Mouse (Mus musculus) small intestine, adult 2 months (tissue): ENCODE results near the gene Pyroxd1. TPM values are rescaled to one million over a fixed set of nuclear protein-coding genes. Genes with fewer than 3 reads are reported as not detected.

Experiments used
- H3K27ac ChIP-seq: fragments of 200-500 bp; 2 replicates; pipeline ENCODE4 v1.5.1; 2012; ENCODE audit warnings: low read depth, low read length, control low read depth, inconsistent platforms; ENCODE audit not compliant: insufficient read depth
- H3K27me3 ChIP-seq: fragments of 200-500 bp; 2 replicates; pipeline ENCODE4 v1.6.1; 2012; ENCODE audit warnings: mild to moderate bottlenecking, moderate library complexity, low read length, inconsistent platforms; ENCODE audit not compliant: control insufficient read depth, insufficient read depth
- H3K36me3 ChIP-seq: fragments of 200-500 bp; 2 replicates; pipeline ENCODE4 v1.6.1; 2012; ENCODE audit warnings: mild to moderate bottlenecking, low read length, control low read depth, inconsistent platforms; ENCODE audit not compliant: control insufficient read depth, insufficient read depth
- H3K4me1 ChIP-seq: fragments of 200-500 bp; 2 replicates; pipeline ENCODE4 v1.6.1; 2012; ENCODE audit warnings: low read length, inconsistent platforms, mixed read lengths; ENCODE audit not compliant: control insufficient read depth, insufficient read depth, insufficient read length
- H3K4me3 ChIP-seq: fragments of 200-500 bp; 2 replicates; pipeline ENCODE4 v1.5.1; 2012; ENCODE audit warnings: low read depth, mild to moderate bottlenecking, control low read depth, inconsistent platforms, low read length, moderate library complexity
- CTCF ChIP-seq: fragments of 200-500 bp; IDR thresholded peaks from 2 replicates; pipeline ENCODE4 v1.5.1; 2012; ENCODE audit warnings: low read depth, mild to moderate bottlenecking, control low read depth, inconsistent platforms, low read length, moderate library complexity, mixed read lengths; ENCODE audit not compliant: insufficient replicate concordance, insufficient read length; ENCODE audit errors: extremely low read depth
- POLR2A ChIP-seq: fragments of 200-500 bp; IDR thresholded peaks from 2 replicates; pipeline ENCODE4 v1.6.1; 2012; ENCODE audit warnings: low read depth, mild to moderate bottlenecking, control low read depth, inconsistent platforms, low read length, moderate library complexity
- WGBS: fragments of 180-500 bp; shearing (Covaris S2); methylation state at CpG from one replicate; pipeline ENCODE4 v1.1.7; 2018; 5-methylcytosine and 5-hydroxymethylcytosine counted together
- polyA plus RNA-seq: library from polyadenylated mRNA; depleted of rRNA; stranded (reverse); fragments of >200 nt; gene quantifications from 2 replicates; pipeline ENCODE4 v1.2.3, GENCODE M21; 2012

The Pyroxd1 gene
- polyA plus RNA-seq, 1 experiment = 5.6 TPM

DNA sequence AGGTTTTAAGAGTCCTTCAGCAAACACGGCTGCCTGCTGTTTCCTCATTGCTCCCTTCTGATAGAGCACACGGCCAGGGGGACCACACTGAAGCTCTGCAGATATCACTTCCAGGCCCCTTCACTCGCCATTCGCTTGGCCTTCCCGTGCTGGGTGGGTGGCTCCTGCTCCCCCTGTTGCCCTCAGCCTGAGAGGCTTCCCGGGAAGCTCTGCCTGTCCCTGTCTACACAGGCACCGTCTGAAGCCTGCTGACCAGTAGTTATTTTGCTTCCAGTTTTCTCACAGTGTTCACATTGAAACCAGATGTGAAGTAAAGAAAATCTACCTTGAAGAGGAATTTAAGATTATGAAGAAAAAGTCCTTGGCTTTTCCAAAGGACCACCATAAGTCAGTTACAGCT lies 11.7 kb downstream of the Pyroxd1 start:
- H3K36me3 ChIP-seq = peaks cover 62% of the 10 kb centered on the region

GRCm38 (mm10) chr6:142362036-142362435 lies 16.6 kb downstream of the Pyroxd1 start:
- Histone ChIP-seq H3K27ac (no peak overlapping the region), H3K27me3 (no peaks in the 10 kb centered on the region), H3K4me3 (no peak overlapping the region), H3K4me1 (no peaks in the 10 kb centered on the region), H3K36me3 (peaks cover 52% of the 10 kb centered on the region)
- 89% methylated on average over 6 of the region's 6 CpGs for WGBS
- TF ChIP-seq CTCF (no peak), POLR2A (no peak)

More for the DNA sequence above, 11.7 kb downstream of the Pyroxd1 start:
- H3K27ac ChIP-seq = no peak overlapping the region
- no peaks in the 10 kb centered on the region for H3K27me3 ChIP-seq
- H3K4me3 ChIP-seq = no peak overlapping the region
- H3K4me1 ChIP-seq = no peaks in the 10 kb centered on the region
- no peak for TF ChIP-seq CTCF
- no peak for TF ChIP-seq POLR2A
- WGBS = 76% methylated on average over 7 of the region's 7 CpGs

DNA sequence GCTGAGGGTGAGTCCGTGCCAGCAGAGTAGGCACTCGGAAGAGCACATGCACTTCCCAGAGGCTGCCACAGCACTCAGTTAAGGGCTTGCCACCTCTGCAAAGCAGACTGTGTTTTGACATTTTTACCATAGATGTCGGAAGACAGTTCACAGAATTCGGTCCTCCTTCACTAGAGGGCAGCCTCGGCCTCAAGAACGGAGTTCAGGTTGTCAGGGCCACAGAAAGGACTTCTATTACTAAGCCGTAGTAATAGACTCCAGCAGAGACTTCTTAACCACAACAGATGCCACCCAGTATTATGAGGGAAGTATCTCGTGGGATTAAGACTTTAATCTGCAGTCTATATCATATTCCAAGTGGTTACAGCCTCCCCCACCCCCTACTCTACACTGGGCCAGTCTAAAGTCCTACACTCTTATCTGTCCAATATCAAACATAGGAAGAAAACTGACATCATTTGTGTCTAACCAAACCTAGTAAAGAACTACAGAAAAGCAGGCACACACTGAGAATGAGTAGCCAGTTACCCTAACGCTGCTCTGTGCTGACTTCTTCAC lies 17.6 kb downstream of the Pyroxd1 start:
- 50% methylated on average over 9 of the region's 9 CpGs for WGBS
- no peak overlapping the region for H3K4me3 ChIP-seq
- no peaks in the 10 kb centered on the region for H3K4me1 ChIP-seq
- no peak for TF ChIP-seq POLR2A
- TF ChIP-seq CTCF = no peak
- H3K27ac ChIP-seq = no peak overlapping the region
- H3K36me3 ChIP-seq = peaks cover 52% of the 10 kb centered on the region
- no peaks in the 10 kb centered on the region for H3K27me3 ChIP-seq

- Histone ChIP-seq H3K4me1 (no peaks in the 10 kb centered on the region), H3K4me3 (no peak overlapping the region), H3K36me3 (peaks cover 40% of the 10 kb centered on the region), H3K27me3 (no peaks in the 10 kb centered on the region), H3K27ac (no peak overlapping the region)
- TF ChIP-seq POLR2A (no peak), CTCF (no peak)
- 87% methylated on average over 8 of the region's 8 CpGs for WGBS
These were observed 20.5 kb downstream of the Pyroxd1 start for GRCm38 (mm10) chr6:142365742-142366472.

- no peak overlapping the region for H3K4me3 ChIP-seq
- TF ChIP-seq POLR2A = no peak
- no peak for TF ChIP-seq CTCF
- no peaks in the 10 kb centered on the region for H3K4me1 ChIP-seq
- 89% methylated on average over 10 of the region's 10 CpGs for WGBS
- no peaks in the 10 kb centered on the region for H3K27me3 ChIP-seq
- no peak overlapping the region for H3K27ac ChIP-seq
- peaks cover 40% of the 10 kb centered on the region for H3K36me3 ChIP-seq
These were observed 21.1 kb downstream of the Pyroxd1 start for GRCm38 (mm10) chr6:142366473-142367018.

- Histone ChIP-seq H3K4me3 (no peak overlapping the region), H3K27me3 (no peaks in the 10 kb centered on the region), H3K36me3 (peaks cover 41% of the 10 kb centered on the region), H3K4me1 (no peaks in the 10 kb centered on the region), H3K27ac (no peak overlapping the region)
- no peak for TF ChIP-seq POLR2A
- TF ChIP-seq CTCF = no peak
- 94% methylated on average over 3 of the region's 3 CpGs for whole genome bisulfite sequencing
These were observed 22.1 kb downstream of the Pyroxd1 start for GRCm38 (mm10) chr6:142367565-142367964.

GRCm38 (mm10) chr6:142369568-142369967 lies 24.1 kb downstream of the Pyroxd1 start:
- TF ChIP-seq POLR2A = no peak
- TF ChIP-seq CTCF = no peak
- H3K36me3 ChIP-seq = peaks cover 40% of the 10 kb centered on the region
- H3K27ac ChIP-seq = no peak overlapping the region
- no peaks in the 10 kb centered on the region for H3K27me3 ChIP-seq
- no peak overlapping the region for H3K4me3 ChIP-seq
- WGBS = 87% methylated on average over 3 of the region's 3 CpGs
- no peaks in the 10 kb centered on the region for H3K4me1 ChIP-seq
